Mouse (Mus musculus) hindbrain, embryonic 15.5 days (tissue): Measurements from ENCODE around the gene Hpn. TPM values are rescaled to one million over a fixed set of nuclear protein-coding genes. Genes with fewer than 3 reads are reported as not detected.

Source experiments
- ATAC-seq: fragments of 200-750 bp; cut with Nextera tagmentation; 2 replicates; pipeline ENCODE4 v1.8.0; 2017; ENCODE audit warnings: low read depth, moderate number of reproducible peaks, moderate TSS enrichment; ENCODE audit not compliant: low FRiP score
- H3K27ac ChIP-seq: fragments of 300-500 bp; sonication (generic); replicated peaks from 2 replicates; pipeline ENCODE4 v1.5.1; 2015; ENCODE audit warnings: mild to moderate bottlenecking, inconsistent platforms
- H3K27me3 ChIP-seq: fragments of 300-500 bp; sonication (generic); 2 replicates; pipeline ENCODE4 v1.6.1; 2015; ENCODE audit warnings: control low read depth, inconsistent platforms
- H3K36me3 ChIP-seq: fragments of 300-500 bp; sonication (generic); 2 replicates; pipeline ENCODE4 v1.6.1; 2015; ENCODE audit warnings: control low read depth, inconsistent platforms
- H3K4me1 ChIP-seq: fragments of 300-500 bp; sonication (generic); replicated peaks from 2 replicates; pipeline ENCODE4 v1.6.1; 2015; ENCODE audit warnings: control low read depth, inconsistent platforms
- H3K4me2 ChIP-seq: fragments of 300-500 bp; sonication (generic); 2 replicates; pipeline ENCODE4 v1.6.1; 2015; ENCODE audit warnings: moderate library complexity, mild to moderate bottlenecking, inconsistent platforms
- H3K4me3 ChIP-seq: fragments of 300-500 bp; sonication (generic); 2 replicates; pipeline ENCODE4 v1.5.1; 2015; ENCODE audit warnings: mild to moderate bottlenecking, inconsistent platforms
- H3K9ac ChIP-seq: fragments of 300-500 bp; sonication (generic); 2 replicates; pipeline ENCODE4 v1.6.1; 2015; ENCODE audit warnings: inconsistent platforms
- H3K9me3 ChIP-seq: fragments of 300-500 bp; sonication (generic); 2 replicates; pipeline ENCODE4 v1.6.1; 2016; ENCODE audit warnings: control low read depth, inconsistent platforms
- WGBS: fragments of 180-500 bp; shearing (Covaris S2); methylation state at CpG from one replicate; pipeline ENCODE4 v1.1.7; 2015; 5-methylcytosine and 5-hydroxymethylcytosine counted together
- polyA plus RNA-seq: library from polyadenylated mRNA; unstranded; fragments of >200 nt; fragmentation: Nextera tagmentation; extraction: Ambion mirVana; gene quantifications from 2 replicates; pipeline ENCODE4 v1.2.1, GENCODE M21; 2015

The Hpn gene
- polyA plus RNA-seq, 1 experiment from 2014 or later = 0.51 TPM

GRCm38 (mm10) chr7:31105061-31105768 is 9.9 kb downstream of the Hpn start:
- Histone ChIP-seq H3K36me3 (no peaks in the 10 kb centered on the region), H3K27ac (no peak overlapping the region)
- ATAC-seq = no peak

GRCm38 (mm10) chr7:31100786-31101185 is 14.3 kb downstream of the Hpn start:
- Histone ChIP-seq H3K9ac (no peak overlapping the region), H3K9me3 (no peaks in the 10 kb centered on the region), H3K4me1 (0 out of 2 replicates have a peak, but pooled peaks cover 3% of the 10 kb centered on the region), H3K4me3 (no peak overlapping the region), H3K27ac (no peak overlapping the region), H3K4me2 (no peak overlapping the region), H3K36me3 (no peaks in the 10 kb centered on the region), H3K27me3 (no peaks in the 10 kb centered on the region)
- WGBS = 82% methylated on average over 14 of the region's 14 CpGs
- no peak for ATAC-seq

More at GRCm38 (mm10) chr7:31105061-31105768, 9.9 kb downstream of the Hpn start:
- H3K4me3 ChIP-seq = no peak overlapping the region
- no peaks in the 10 kb centered on the region for H3K4me1 ChIP-seq
- H3K27me3 ChIP-seq = no peaks in the 10 kb centered on the region
- no peak overlapping the region for H3K9ac ChIP-seq
- no peaks in the 10 kb centered on the region for H3K9me3 ChIP-seq
- H3K4me2 ChIP-seq = no peak overlapping the region
- 66% methylated on average over 15 of the region's 15 CpGs for WGBS

- Histone ChIP-seq H3K9ac (no peak overlapping the region), H3K4me2 (no peak overlapping the region), H3K27ac (no peak overlapping the region), H3K9me3 (no peaks in the 10 kb centered on the region), H3K27me3 (no peaks in the 10 kb centered on the region), H3K36me3 (no peaks in the 10 kb centered on the region), H3K4me3 (no peak overlapping the region), H3K4me1 (0 out of 2 replicates have a peak, but pooled peaks cover 3% of the 10 kb centered on the region)
- no peak for ATAC-seq
- WGBS = 91% methylated on average over 6 of the region's 6 CpGs
These were observed 15.5 kb downstream of the Hpn start for GRCm38 (mm10) chr7:31099612-31099982.

- Histone ChIP-seq H3K36me3 (no peaks in the 10 kb centered on the region), H3K4me3 (no peak overlapping the region), H3K4me2 (no peak overlapping the region), H3K27me3 (no peaks in the 10 kb centered on the region), H3K9me3 (no peaks in the 10 kb centered on the region), H3K4me1 (0 out of 2 replicates have a peak, but pooled peaks cover 3% of the 10 kb centered on the region), H3K27ac (no peak overlapping the region), H3K9ac (no peak overlapping the region)
- 80% methylated on average over 22 of the region's 22 CpGs for WGBS
- ATAC-seq = no peak
These were observed 16.1 kb downstream of the Hpn start for GRCm38 (mm10) chr7:31098697-31099611.

- no peak overlapping the region for H3K9ac ChIP-seq
- H3K27me3 ChIP-seq = no peaks in the 10 kb centered on the region
- H3K4me3 ChIP-seq = peak overlapping the region; percentile 20
These were observed 17.4 kb downstream of the Hpn start for GRCm38 (mm10) chr7:31097583-31098248.

GRCm38 (mm10) chr7:31096892-31097564 is 18.1 kb downstream of the Hpn start:
- Histone ChIP-seq H3K27me3 (no peaks in the 10 kb centered on the region), H3K36me3 (no peaks in the 10 kb centered on the region), H3K4me2 (no peak overlapping the region), H3K27ac (no peak overlapping the region), H3K9ac (no peak overlapping the region), H3K4me1 (0 out of 2 replicates have a peak, but pooled peaks cover 3% of the 10 kb centered on the region), H3K4me3 (no peak overlapping the region), H3K9me3 (no peaks in the 10 kb centered on the region)
- ATAC-seq = no peak
- WGBS = 72% methylated on average over 9 of the region's 9 CpGs

More at GRCm38 (mm10) chr7:31097583-31098248, 17.4 kb downstream of the Hpn start:
- Histone ChIP-seq H3K4me1 (0 out of 2 replicates have a peak, but pooled peaks cover 3% of the 10 kb centered on the region), H3K4me2 (peak overlapping the region; percentile 50), H3K36me3 (no peaks in the 10 kb centered on the region), H3K27ac (no peak overlapping the region), H3K9me3 (no peaks in the 10 kb centered on the region)
- 43% methylated on average over 20 of the region's 20 CpGs for WGBS
- peak; percentile 94 for ATAC-seq

GRCm38 (mm10) chr7:31094774-31095501 is 20.2 kb downstream of the Hpn start:
- Histone ChIP-seq H3K4me2 (no peak overlapping the region), H3K4me1 (0 out of 2 replicates have a peak, but pooled peaks cover 3% of the 10 kb centered on the region)

GRCm38 (mm10) chr7:31089721-31090120 is 25.4 kb downstream of the Hpn start:
- WGBS = 91% methylated on average over 2 of the region's 2 CpGs
- Histone ChIP-seq H3K27me3 (no peaks in the 10 kb centered on the region), H3K9ac (no peak overlapping the region), H3K4me1 (no peaks in the 10 kb centered on the region), H3K36me3 (no peaks in the 10 kb centered on the region), H3K9me3 (no peaks in the 10 kb centered on the region), H3K27ac (no peak overlapping the region), H3K4me3 (no peak overlapping the region), H3K4me2 (no peak overlapping the region)
- no peak for ATAC-seq

More at GRCm38 (mm10) chr7:31094774-31095501, 20.2 kb downstream of the Hpn start:
- Histone ChIP-seq H3K9ac (no peak overlapping the region), H3K27ac (no peak overlapping the region), H3K4me3 (no peak overlapping the region), H3K9me3 (no peaks in the 10 kb centered on the region), H3K27me3 (no peaks in the 10 kb centered on the region), H3K36me3 (no peaks in the 10 kb centered on the region)
- 29% methylated on average over 11 of the region's 12 CpGs for WGBS
- no peak for ATAC-seq

- 73% methylated on average over 3 of the region's 3 CpGs for WGBS
- H3K4me1 ChIP-seq = no peaks in the 10 kb centered on the region
- H3K36me3 ChIP-seq = no peaks in the 10 kb centered on the region
- H3K4me2 ChIP-seq = no peak overlapping the region
- no peaks in the 10 kb centered on the region for H3K27me3 ChIP-seq
- H3K9ac ChIP-seq = no peak overlapping the region
- H3K27ac ChIP-seq = no peak overlapping the region
- ATAC-seq = no peak
- no peaks in the 10 kb centered on the region for H3K9me3 ChIP-seq
- no peak overlapping the region for H3K4me3 ChIP-seq
These were observed 26.9 kb downstream of the Hpn start for GRCm38 (mm10) chr7:31088206-31088605.

GRCm38 (mm10) chr7:31087262-31087661 is 27.8 kb downstream of the Hpn start:
- WGBS = 70% methylated on average over 2 of the region's 2 CpGs
- no peak for ATAC-seq
- no peak overlapping the region for H3K9ac ChIP-seq

More at GRCm38 (mm10) chr7:31087262-31087661, 27.8 kb downstream of the Hpn start:
- H3K27ac ChIP-seq = no peak overlapping the region
- H3K4me3 ChIP-seq = no peak overlapping the region
- no peaks in the 10 kb centered on the region for H3K36me3 ChIP-seq
- H3K4me2 ChIP-seq = no peak overlapping the region
- H3K27me3 ChIP-seq = no peaks in the 10 kb centered on the region
- H3K9me3 ChIP-seq = no peaks in the 10 kb centered on the region
- no peaks in the 10 kb centered on the region for H3K4me1 ChIP-seq
